Mouse (Mus musculus): Measurements from ENCODE around the gene Smu1.
"Not testable (repeated sequence)": the region's sequence is repeated elsewhere in the genome, so short reads cannot be mapped to it uniquely, and the experiment has no call there.

Smu1 gene

GRCm38 (mm10) chr4:40757780-40758420, at the start of gene Smu1:
Gene Smu1 (minus strand): TSS chr4:40757923.
- DNase-seq (ENCODE audit: low spot score in 2 of 2) = peak; percentile 95 to 98

GRCm38 (mm10) chr4:40807382-40807781, 49.7 kb upstream of the Smu1 start:
- no peak for DNase-seq (ENCODE audit: low spot score in 2 of 2)

- DNase-seq (ENCODE audit: low spot score in 2 of 2) = no peak
Measured at GRCm38 (mm10) chr4:40805401-40805800, 47.7 kb upstream of the Smu1 start.

GRCm38 (mm10) chr4:40802787-40803186, 45.1 kb upstream of the Smu1 start:
- no peak for DNase-seq (ENCODE audit: low spot score in 2 of 2)

GRCm38 (mm10) chr4:40801908-40802307, 44.2 kb upstream of the Smu1 start:
- no peak for DNase-seq (ENCODE audit: low spot score in 2 of 2)

- DNase-seq (ENCODE audit: low spot score in 2 of 2) = no peak
Measured at GRCm38 (mm10) chr4:40800873-40801272, 43.1 kb upstream of the Smu1 start.

GRCm38 (mm10) chr4:40798833-40799555, 41.3 kb upstream of the Smu1 start:
- DNase-seq (ENCODE audit: low spot score in 2 of 2) = not testable (repeated sequence)

- DNase-seq (ENCODE audit: low spot score in 2 of 2) = no peak
Measured at GRCm38 (mm10) chr4:40795761-40796160, 38.0 kb upstream of the Smu1 start.

- no peak for DNase-seq (ENCODE audit: low spot score in 2 of 2)
Measured at GRCm38 (mm10) chr4:40794320-40794719, 36.6 kb upstream of the Smu1 start.

GRCm38 (mm10) chr4:40791176-40791575, 33.5 kb upstream of the Smu1 start:
- no peak for DNase-seq (ENCODE audit: low spot score in 2 of 2)

GRCm38 (mm10) chr4:40786578-40786977, 28.9 kb upstream of the Smu1 start:
- DNase-seq (ENCODE audit: low spot score in 2 of 2) = no peak

GRCm38 (mm10) chr4:40785620-40786166, 28.0 kb upstream of the Smu1 start:
- no peak for DNase-seq (ENCODE audit: low spot score in 2 of 2)

GRCm38 (mm10) chr4:40784556-40785169, 26.9 kb upstream of the Smu1 start:
- no peak for DNase-seq (ENCODE audit: low spot score in 2 of 2)

- DNase-seq (ENCODE audit: low spot score in 2 of 2) = no peak
Measured at GRCm38 (mm10) chr4:40783049-40783448, 25.3 kb upstream of the Smu1 start.

- DNase-seq (ENCODE audit: low spot score in 2 of 2) = peak; percentile 52 to 62
Measured at GRCm38 (mm10) chr4:40781797-40782495, 24.2 kb upstream of the Smu1 start.

- DNase-seq (ENCODE audit: low spot score in 2 of 2) = peak; percentile 65
Measured at GRCm38 (mm10) chr4:40781143-40781542, 23.4 kb upstream of the Smu1 start.

- no peak for DNase-seq (ENCODE audit: low spot score in 2 of 2)
Measured at GRCm38 (mm10) chr4:40778656-40779055, 20.9 kb upstream of the Smu1 start.

GRCm38 (mm10) chr4:40777116-40777515, 19.4 kb upstream of the Smu1 start:
- DNase-seq (ENCODE audit: low spot score in 2 of 2) = no peak

GRCm38 (mm10) chr4:40776416-40776815, 18.7 kb upstream of the Smu1 start:
- DNase-seq (ENCODE audit: low spot score in 2 of 2) = no peak

GRCm38 (mm10) chr4:40774279-40775259, 16.8 kb upstream of the Smu1 start:
- DNase-seq (ENCODE audit: low spot score in 2 of 2) = peak; percentile 77 to 81

GRCm38 (mm10) chr4:40759876-40760275, 2.2 kb upstream of the Smu1 start:
- no peak for DNase-seq (ENCODE audit: low spot score in 2 of 2)
